Mouse (Mus musculus) stomach, embryonic 14.5 days (tissue): ENCODE measurements around the gene Snapc1. TPM values are rescaled to one million over a fixed set of nuclear protein-coding genes. Genes with fewer than 3 reads are reported as not detected.

Experiments used
- ATAC-seq: fragments of 200-750 bp; cut with Nextera tagmentation; 2 replicates; pipeline ENCODE4 v1.8.0; 2017; ENCODE audit warnings: low read depth, moderate TSS enrichment; ENCODE audit not compliant: insufficient number of reproducible peaks, insufficient read depth, low FRiP score
- H3K27ac ChIP-seq: fragments of 300-500 bp; sonication (generic); 2 replicates; pipeline ENCODE4 v1.5.1; 2014; ENCODE audit warnings: mild to moderate bottlenecking, low read length, moderate library complexity, mixed read lengths
- H3K27me3 ChIP-seq: fragments of 300-500 bp; sonication (generic); 2 replicates; pipeline ENCODE4 v1.6.1; 2014; ENCODE audit warnings: low read length, control low read depth, mixed read lengths; ENCODE audit not compliant: control insufficient read depth, insufficient read depth
- H3K36me3 ChIP-seq: fragments of 300-500 bp; sonication (generic); 2 replicates; pipeline ENCODE4 v1.6.1; 2014; ENCODE audit warnings: mild to moderate bottlenecking, control low read depth, low read length, moderate library complexity, mixed read lengths; ENCODE audit not compliant: control insufficient read depth, insufficient read depth
- H3K4me1 ChIP-seq: fragments of 300-500 bp; sonication (generic); 2 replicates; pipeline ENCODE4 v1.6.1; 2014; ENCODE audit warnings: low read length, control low read depth, mixed read lengths; ENCODE audit not compliant: control insufficient read depth, insufficient read depth
- H3K4me2 ChIP-seq: fragments of 300-500 bp; sonication (generic); replicated peaks from 2 replicates; pipeline ENCODE4 v1.6.1; 2014; ENCODE audit warnings: low read depth, low read length, control low read depth
- H3K4me3 ChIP-seq: fragments of 300-500 bp; sonication (generic); 2 replicates; pipeline ENCODE4 v1.5.1; 2014; ENCODE audit warnings: low read depth, low read length, control low read depth
- H3K9ac ChIP-seq: fragments of 300-500 bp; sonication (generic); replicated peaks from 2 replicates; pipeline ENCODE4 v1.6.1; 2014; ENCODE audit warnings: low read depth, mild to moderate bottlenecking, control low read depth, low read length, moderate library complexity, mixed read lengths
- H3K9me3 ChIP-seq: fragments of 300-500 bp; sonication (generic); 2 replicates; pipeline ENCODE4 v1.6.1; 2016; ENCODE audit warnings: low read depth, low read length, control low read depth; ENCODE audit not compliant: control insufficient read depth
- WGBS: fragments of 180-500 bp; shearing (Covaris S2); extraction: QIAGEN DNeasy Blood & Tissue Kit; methylation state at CpG from one replicate; pipeline ENCODE4 v1.1.7; 2014; 5-methylcytosine and 5-hydroxymethylcytosine counted together
- polyA plus RNA-seq: library from polyadenylated mRNA; unstranded; fragments of >200 nt; fragmentation: Nextera tagmentation; extraction: Ambion mirVana; gene quantifications from 2 replicates; pipeline ENCODE4 v1.2.1, GENCODE M21; 2014

Snapc1 gene
- polyA plus RNA-seq, 1 experiment from 2014 or later: 22.4 TPM

- H3K27ac ChIP-seq: no peak overlapping the region
- no peaks in the 10 kb centered on the region for H3K9me3 ChIP-seq
- no peaks in the 10 kb centered on the region for H3K4me1 ChIP-seq
- no peak overlapping the region for H3K4me2 ChIP-seq
- H3K36me3 ChIP-seq: peaks cover 47% of the 10 kb centered on the region
- H3K27me3 ChIP-seq: no peaks in the 10 kb centered on the region
- no peak overlapping the region for H3K4me3 ChIP-seq
- 90% methylated on average over 3 of the region's 3 CpGs for WGBS
- H3K9ac ChIP-seq: no peak overlapping the region
- no peak for ATAC-seq
These were observed 13.9 kb downstream of the Snapc1 start for GRCm38 (mm10) chr12:73978144-73978543.

GRCm38 (mm10) chr12:73979667-73980066 lies 15.4 kb downstream of the Snapc1 start:
- Histone ChIP-seq H3K4me2 (no peak overlapping the region), H3K4me1 (no peaks in the 10 kb centered on the region), H3K36me3 (peaks cover 51% of the 10 kb centered on the region), H3K27me3 (no peaks in the 10 kb centered on the region), H3K9me3 (no peaks in the 10 kb centered on the region), H3K9ac (no peak overlapping the region), H3K4me3 (no peak overlapping the region), H3K27ac (no peak overlapping the region)
- WGBS: 85% methylated on average over 5 of the region's 5 CpGs
- no peak for ATAC-seq

GRCm38 (mm10) chr12:73982533-73982932 lies 18.3 kb downstream of the Snapc1 start:
- no peaks in the 10 kb centered on the region for H3K27me3 ChIP-seq
- no peak overlapping the region for H3K4me2 ChIP-seq
- H3K9me3 ChIP-seq: no peaks in the 10 kb centered on the region
- H3K27ac ChIP-seq: no peak overlapping the region
- no peak overlapping the region for H3K4me3 ChIP-seq
- H3K9ac ChIP-seq: no peak overlapping the region
- H3K4me1 ChIP-seq: no peaks in the 10 kb centered on the region
- WGBS: 74% methylated on average over 14 of the region's 14 CpGs
- peaks cover 43% of the 10 kb centered on the region for H3K36me3 ChIP-seq
- no peak for ATAC-seq

GRCm38 (mm10) chr12:73986299-73986698 lies 22.0 kb downstream of the Snapc1 start:
- Histone ChIP-seq H3K27me3 (no peaks in the 10 kb centered on the region), H3K4me1 (no peaks in the 10 kb centered on the region), H3K4me2 (no peak overlapping the region), H3K27ac (no peak overlapping the region), H3K9ac (no peak overlapping the region), H3K36me3 (peaks cover 16% of the 10 kb centered on the region; the same call in 1 of the 2 replicates), H3K4me3 (no peak overlapping the region), H3K9me3 (no peaks in the 10 kb centered on the region)
- ATAC-seq: no peak
- WGBS: 84% methylated on average over 7 of the region's 7 CpGs

GRCm38 (mm10) chr12:73988393-73989008 lies 24.2 kb downstream of the Snapc1 start:
- Histone ChIP-seq H3K4me1 (no peaks in the 10 kb centered on the region), H3K36me3 (peaks cover 13% of the 10 kb centered on the region; the same call in 1 of the 2 replicates), H3K9me3 (no peaks in the 10 kb centered on the region), H3K27me3 (no peaks in the 10 kb centered on the region), H3K9ac (no peak overlapping the region), H3K27ac (no peak overlapping the region), H3K4me3 (no peak overlapping the region), H3K4me2 (no peak overlapping the region)
- WGBS: 81% methylated on average over 4 of the region's 4 CpGs
- no peak for ATAC-seq

- no peak overlapping the region for H3K27ac ChIP-seq
- H3K9me3 ChIP-seq: no peaks in the 10 kb centered on the region
- no peak overlapping the region for H3K9ac ChIP-seq
- no peaks in the 10 kb centered on the region for H3K27me3 ChIP-seq
- no peaks in the 10 kb centered on the region for H3K4me1 ChIP-seq
- H3K36me3 ChIP-seq: peaks cover 5% of the 10 kb centered on the region; the same call in 1 of the 2 replicates
- no peak for ATAC-seq
- no peak overlapping the region for H3K4me3 ChIP-seq
- no peak overlapping the region for H3K4me2 ChIP-seq
These were observed 25.3 kb downstream of the Snapc1 start for GRCm38 (mm10) chr12:73989594-73989993.

GRCm38 (mm10) chr12:73996906-73997296 lies 32.6 kb downstream of the Snapc1 start:
- Histone ChIP-seq H3K4me3 (no peak overlapping the region; the same call in 1 of the 2 replicates), H3K4me1 (no peaks in the 10 kb centered on the region; the same call in 1 of the 2 replicates), H3K27me3 (peaks cover 3% of the 10 kb centered on the region; the same call in 1 of the 2 replicates), H3K36me3 (no peaks in the 10 kb centered on the region), H3K27ac (no peak overlapping the region), H3K9ac (no peak overlapping the region), H3K9me3 (no peaks in the 10 kb centered on the region), H3K4me2 (no peak overlapping the region)
- 63% methylated on average over 12 of the region's 12 CpGs for WGBS
- ATAC-seq: no peak

- Histone ChIP-seq H3K27ac (no peak within 1 kb of the TSS), H3K4me3 (peak within 1 kb of the TSS; percentile 44), H3K9me3 (no peaks in the 10 kb centered on the region), H3K9ac (peak within 1 kb of the TSS; percentile 36), H3K4me2 (peak within 1 kb of the TSS; percentile 94), H3K36me3 (no peaks in the 10 kb centered on the region), H3K4me1 (no peaks in the 10 kb centered on the region; the same call in 1 of the 2 replicates), H3K27me3 (peaks cover 3% of the 10 kb centered on the region; the same call in 1 of the 2 replicates)
- 1% methylated on average over 53 of the region's 67 CpGs for WGBS
- ATAC-seq: no peak
These were observed 33.2 kb downstream of the Snapc1 start, which contains the start of gene Syt16 for GRCm38 (mm10) chr12:73997297-73998127. Gene Syt16 (plus strand): TSS chr12:73997661.
